Mouse (Mus musculus): Measurements from ENCODE around the gene Kifc3. TPM values are rescaled to one million over a fixed set of nuclear protein-coding genes. Genes with fewer than 3 reads are reported as not detected.
"Not testable (repeated sequence)": the region's sequence is repeated elsewhere in the genome, so short reads cannot be mapped to it uniquely, and the experiment has no call there.

The Kifc3 gene
- 34.9 and 39.4 TPM in 2 replicates for polyA plus RNA-seq (2012; rRNA removed)

- DNase-seq (ENCODE audit: low read depth) = no peak
Measured at GRCm38 (mm10) chr8:95202649-95203275, at the start of gene Kifc3. Gene Kifc3, minus strand, starts transcription at chr8:95202812.

GRCm38 (mm10) chr8:95252056-95252455 lies 49.4 kb upstream of the Kifc3 start:
- DNase-seq (ENCODE audit: low read depth) = no peak

- DNase-seq (ENCODE audit: low read depth) = no peak
Measured at GRCm38 (mm10) chr8:95249847-95250246, 47.2 kb upstream of the Kifc3 start.

- DNase-seq (ENCODE audit: low read depth) = no peak
Measured at GRCm38 (mm10) chr8:95247277-95247676, 44.7 kb upstream of the Kifc3 start.

GRCm38 (mm10) chr8:95245180-95245579 lies 42.6 kb upstream of the Kifc3 start:
- DNase-seq (ENCODE audit: low read depth) = no peak

- DNase-seq (ENCODE audit: low read depth) = no peak
Measured at GRCm38 (mm10) chr8:95243853-95244252, 41.2 kb upstream of the Kifc3 start.

GRCm38 (mm10) chr8:95242826-95243571 lies 40.4 kb upstream of the Kifc3 start:
- DNase-seq (ENCODE audit: low read depth) = peak; percentile 30

- DNase-seq (ENCODE audit: low read depth) = no peak
Measured at GRCm38 (mm10) chr8:95242099-95242825, 39.6 kb upstream of the Kifc3 start.

GRCm38 (mm10) chr8:95235683-95236082 lies 33.1 kb upstream of the Kifc3 start:
- no peak for DNase-seq (ENCODE audit: low read depth)

GRCm38 (mm10) chr8:95230086-95230485 lies 27.5 kb upstream of the Kifc3 start:
- DNase-seq (ENCODE audit: low read depth) = not testable (repeated sequence)

GRCm38 (mm10) chr8:95227151-95227468 lies 24.5 kb upstream of the Kifc3 start:
- no peak for DNase-seq (ENCODE audit: low read depth)

GRCm38 (mm10) chr8:95226251-95227150 lies 23.9 kb upstream of the Kifc3 start:
- no peak for DNase-seq (ENCODE audit: low read depth)

- DNase-seq (ENCODE audit: low read depth) = no peak
Measured at GRCm38 (mm10) chr8:95223969-95224368, 21.4 kb upstream of the Kifc3 start.

- DNase-seq (ENCODE audit: low read depth) = no peak
Measured at GRCm38 (mm10) chr8:95221045-95221444, 18.4 kb upstream of the Kifc3 start.

GRCm38 (mm10) chr8:95220571-95220998 lies 18.0 kb upstream of the Kifc3 start:
- no peak for DNase-seq (ENCODE audit: low read depth)

- DNase-seq (ENCODE audit: low read depth) = no peak
Measured at GRCm38 (mm10) chr8:95219623-95220022, 17.0 kb upstream of the Kifc3 start.

- DNase-seq (ENCODE audit: low read depth) = no peak
Measured at GRCm38 (mm10) chr8:95215709-95216360, 13.2 kb upstream of the Kifc3 start.

GRCm38 (mm10) chr8:95209924-95210323 lies 7.3 kb upstream of the Kifc3 start:
- DNase-seq (ENCODE audit: low read depth) = no peak

- DNase-seq (ENCODE audit: low read depth) = no peak
Measured at GRCm38 (mm10) chr8:95205946-95206345, 3.3 kb upstream of the Kifc3 start.

- no peak for DNase-seq (ENCODE audit: low read depth)
Measured at GRCm38 (mm10) chr8:95204039-95204380, 1.4 kb upstream of the Kifc3 start.

GRCm38 (mm10) chr8:95203326-95204038 lies 870 bp upstream of the Kifc3 start:
- DNase-seq (ENCODE audit: low read depth) = no peak
